Mouse (Mus musculus) G1E-ER4 (cell line): ENCODE results near the gene Tead2. TPM values are rescaled to one million over a fixed set of nuclear protein-coding genes. Genes with fewer than 3 reads are reported as not detected.

Source experiments
- GATA1 ChIP-seq: IDR thresholded peaks from one replicate; pipeline ENCODE4 v1.8.0; 2012; ENCODE audit warnings: low read length, inconsistent platforms
- polyA plus RNA-seq: library from polyadenylated mRNA; stranded (reverse); fragments of >175 nt; gene quantifications from 2 replicates; pipeline ENCODE4 v1.2.3, GENCODE M21; 2012

Tead2 gene
- polyA plus RNA-seq, 1 experiment = not detected

DNA sequence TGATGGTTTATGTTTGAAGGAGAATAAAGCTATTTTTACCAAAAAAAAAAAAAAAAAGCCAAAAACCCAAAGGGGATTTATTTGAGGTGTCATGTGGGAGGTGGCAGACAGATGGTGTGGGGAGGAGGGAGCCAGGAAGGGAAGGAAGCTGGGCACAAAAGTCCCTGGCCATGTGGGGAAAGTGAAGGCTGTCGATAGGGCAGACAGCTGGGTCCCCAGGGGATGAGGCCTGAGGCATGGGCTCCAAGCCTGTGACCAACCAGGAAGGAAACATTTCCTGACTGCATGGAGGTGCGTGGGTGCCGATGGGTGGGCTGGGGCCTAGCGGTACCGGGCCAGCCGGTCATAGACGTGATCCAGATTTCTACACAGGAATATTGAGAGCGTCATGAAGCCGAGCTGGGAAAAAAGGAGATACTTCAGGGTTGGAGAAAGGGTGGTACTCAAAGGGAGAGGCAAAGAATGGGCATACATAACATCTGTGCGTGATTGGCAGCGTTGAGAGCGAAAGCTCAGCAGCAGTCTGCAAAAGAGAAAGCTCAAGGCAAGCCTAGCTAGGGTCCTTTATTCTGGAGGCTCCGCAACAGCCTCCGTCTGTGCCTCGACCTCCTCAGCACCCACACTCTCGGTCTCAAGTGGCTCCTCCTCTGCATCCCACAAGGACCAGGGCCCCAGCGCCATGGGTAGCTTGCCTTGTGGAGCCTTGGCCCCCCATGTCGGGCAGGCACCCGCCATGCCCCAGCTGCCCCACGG lies 18.2 kb downstream of the Tead2 start:
- no peak for TF ChIP-seq GATA1

DNA sequence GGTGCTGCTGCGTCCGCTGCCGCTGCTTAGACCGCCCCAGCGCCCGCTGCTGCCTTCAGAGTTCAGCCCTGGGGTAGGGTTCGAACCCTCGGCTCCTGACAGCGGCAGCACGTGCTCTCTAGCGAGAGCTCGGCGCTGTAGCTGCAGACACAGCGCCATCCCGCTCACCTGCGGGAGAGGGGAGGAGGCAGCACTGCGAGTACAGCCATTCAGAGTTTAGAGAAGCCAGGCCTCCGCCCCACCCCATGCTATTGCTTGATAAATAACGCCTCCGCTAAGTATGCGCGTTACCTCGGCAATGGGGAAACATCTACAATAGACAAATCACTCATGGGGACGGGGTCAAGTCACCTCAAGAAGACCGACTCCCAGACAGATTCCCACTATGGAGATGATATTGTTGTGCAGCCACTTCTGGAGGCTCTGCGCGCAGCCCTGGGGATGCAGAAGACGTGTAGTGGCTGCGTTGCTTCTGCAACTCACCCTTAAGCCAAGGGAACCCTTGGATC lies 18.8 kb downstream of the Tead2 start:
- no peak for TF ChIP-seq GATA1

DNA sequence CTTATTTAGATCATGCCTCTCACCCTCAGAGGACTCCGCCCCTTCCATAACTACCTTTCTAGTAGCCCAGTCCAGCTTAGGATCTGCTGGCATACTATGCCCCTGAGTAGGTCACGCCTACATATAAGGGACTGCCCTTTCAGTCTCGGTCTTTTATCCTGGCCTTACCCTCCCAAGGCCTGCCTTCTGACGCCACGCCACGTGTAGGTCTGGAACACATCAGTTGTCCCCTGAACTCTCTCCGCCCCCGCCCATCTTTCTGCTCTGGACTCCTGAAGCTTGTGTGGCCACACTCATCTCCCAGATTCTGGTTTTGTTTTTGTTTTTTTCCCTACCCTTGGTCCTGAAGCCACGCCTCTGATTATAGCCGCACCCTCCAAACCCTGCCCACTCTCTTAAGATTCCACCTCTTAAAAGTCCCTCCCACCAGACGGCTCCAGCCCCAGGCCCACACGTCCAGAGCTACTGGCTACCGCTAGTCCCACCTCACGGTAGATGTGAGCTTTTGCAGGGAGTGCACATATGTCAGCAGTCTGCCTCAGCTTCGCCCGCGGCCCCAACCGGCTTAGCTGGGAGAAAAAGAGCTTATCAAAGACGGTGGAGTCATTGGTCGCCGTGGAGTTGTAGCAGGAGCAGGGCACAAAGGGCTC lies 19.5 kb downstream of the Tead2 start:
- TF ChIP-seq GATA1 = no peak

DNA sequence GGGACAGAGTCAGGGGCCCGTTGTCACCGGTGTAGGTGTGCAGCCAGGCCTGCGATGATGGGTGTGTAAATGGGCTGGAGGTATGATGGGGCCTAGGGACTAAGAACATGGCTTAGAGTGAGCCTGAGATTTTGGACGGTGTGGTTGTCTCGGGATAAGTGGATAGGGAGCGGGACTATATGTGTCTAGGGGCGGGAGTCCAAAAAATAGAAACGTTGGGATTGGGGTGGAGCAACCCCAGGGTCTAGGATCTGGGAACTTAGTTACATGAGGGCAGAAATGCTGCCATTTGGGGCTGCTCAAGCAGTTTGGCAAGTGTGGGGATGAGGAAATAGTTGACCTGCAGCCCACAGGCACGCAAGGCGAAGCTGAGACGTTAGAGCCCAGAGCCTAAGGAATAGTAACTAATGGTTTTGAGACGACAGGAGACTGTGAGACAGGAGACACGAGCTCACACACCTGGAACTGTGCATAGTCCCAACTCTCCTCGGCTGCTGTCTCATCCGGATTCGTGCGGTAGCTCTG lies 20.2 kb downstream of the Tead2 start:
- TF ChIP-seq GATA1 = no peak

DNA sequence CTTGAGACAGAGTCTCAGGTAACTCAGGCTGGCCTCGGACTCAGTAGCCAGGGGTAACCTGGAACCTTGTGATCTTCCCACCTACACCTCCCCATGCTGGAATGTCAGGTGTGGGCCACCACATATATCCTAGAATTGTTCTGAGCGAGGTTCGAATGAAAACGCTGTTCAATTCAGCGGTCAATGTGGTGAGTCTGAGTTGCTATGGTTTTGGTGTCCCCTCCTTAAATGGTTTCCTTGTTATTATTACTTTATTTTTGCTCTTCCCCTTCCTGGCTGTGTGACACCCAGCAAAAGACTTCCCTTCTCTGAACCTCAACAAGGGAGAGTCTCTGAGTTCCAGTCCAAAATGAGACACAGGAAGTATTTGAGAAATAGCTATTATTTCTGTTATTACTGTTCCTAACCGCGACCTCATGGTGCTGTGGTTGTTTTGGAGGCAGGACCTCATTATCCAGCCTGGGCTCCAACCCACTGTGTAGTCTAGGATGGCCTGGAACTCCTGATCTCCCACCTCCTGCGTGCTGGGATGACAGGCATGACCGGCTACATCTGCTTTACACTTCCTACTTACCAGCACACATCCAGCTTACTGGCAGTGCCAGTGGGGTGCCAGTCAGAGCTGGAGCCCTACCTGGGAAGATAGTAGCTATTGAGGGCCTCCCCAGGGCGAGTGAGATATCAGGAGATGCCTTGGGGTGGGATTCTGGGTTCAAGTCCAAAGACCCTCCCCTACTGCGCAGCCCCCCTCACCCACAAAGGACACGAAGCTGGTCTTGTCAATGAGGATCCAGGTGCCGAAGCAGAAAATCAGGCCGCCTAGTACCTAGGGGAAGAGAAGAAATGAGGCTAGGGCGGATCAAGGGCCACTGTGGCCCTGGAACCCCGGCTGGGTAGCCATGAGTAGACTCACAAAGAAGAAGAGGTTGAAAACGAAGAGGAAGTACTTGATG lies 22.5 kb downstream of the Tead2 start:
- no peak for TF ChIP-seq GATA1

DNA sequence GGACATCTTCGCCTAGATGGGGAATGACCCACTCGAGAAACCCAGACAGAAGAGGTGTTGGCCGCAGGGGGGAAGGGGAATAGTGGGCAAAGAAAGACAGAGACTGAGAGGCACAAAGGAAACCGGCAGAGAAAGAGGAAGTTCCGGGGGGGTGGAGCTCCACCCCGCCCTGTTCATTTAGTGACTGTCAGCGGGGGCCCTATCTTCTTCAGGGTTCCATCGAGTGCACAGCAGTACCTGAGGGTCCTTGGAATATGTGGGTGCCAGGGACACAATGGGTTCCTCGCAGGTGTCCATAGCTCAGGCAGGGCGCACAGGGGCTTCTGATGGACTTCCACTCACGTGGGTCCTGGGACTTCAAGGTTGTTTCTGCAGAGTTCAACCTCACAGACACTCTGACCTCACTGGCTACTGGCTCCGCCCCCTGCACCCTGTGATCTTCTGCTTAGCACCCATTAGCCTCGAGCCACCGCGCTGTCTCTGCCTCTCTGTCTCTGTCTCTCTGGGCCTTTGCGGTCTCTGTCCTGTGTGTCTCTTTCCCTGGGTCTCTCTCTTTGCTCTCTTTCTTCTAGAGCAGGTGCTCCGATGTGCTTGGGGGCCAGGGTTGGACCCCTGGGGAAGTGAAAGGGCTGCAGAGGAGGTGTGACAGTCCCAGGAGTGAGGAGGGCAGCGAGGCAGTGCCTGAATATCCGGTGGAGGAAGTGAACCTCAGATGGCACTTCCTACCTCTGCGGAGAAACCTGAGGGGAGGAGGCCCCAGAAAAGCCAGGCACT lies 23.4 kb downstream of the Tead2 start, which contains the start of gene Cd37:
Gene Cd37 (minus strand): TSS at position 393 of the 774 bp plus-strand sequence.
- no peak for TF ChIP-seq GATA1

DNA sequence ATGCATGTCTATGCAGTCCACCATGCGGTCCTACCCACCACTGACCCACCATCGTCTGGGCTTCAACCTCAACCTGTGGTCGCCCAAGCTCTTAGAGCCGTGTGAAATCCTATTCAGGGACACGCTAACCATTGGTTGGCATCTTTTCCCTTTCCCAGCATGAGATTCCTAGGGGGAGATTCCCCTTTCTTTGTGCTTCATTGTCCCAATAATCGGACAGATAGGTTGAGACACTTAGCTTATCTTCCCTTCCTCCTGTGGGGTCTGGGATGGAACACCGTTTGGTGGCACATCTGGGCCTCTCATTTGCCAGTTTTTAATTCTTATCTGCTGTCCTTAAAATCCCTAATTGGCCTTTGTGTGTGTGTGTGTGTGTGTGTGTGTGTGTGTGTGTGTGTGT lies 24.6 kb downstream of the Tead2 start:
- no peak for TF ChIP-seq GATA1

DNA sequence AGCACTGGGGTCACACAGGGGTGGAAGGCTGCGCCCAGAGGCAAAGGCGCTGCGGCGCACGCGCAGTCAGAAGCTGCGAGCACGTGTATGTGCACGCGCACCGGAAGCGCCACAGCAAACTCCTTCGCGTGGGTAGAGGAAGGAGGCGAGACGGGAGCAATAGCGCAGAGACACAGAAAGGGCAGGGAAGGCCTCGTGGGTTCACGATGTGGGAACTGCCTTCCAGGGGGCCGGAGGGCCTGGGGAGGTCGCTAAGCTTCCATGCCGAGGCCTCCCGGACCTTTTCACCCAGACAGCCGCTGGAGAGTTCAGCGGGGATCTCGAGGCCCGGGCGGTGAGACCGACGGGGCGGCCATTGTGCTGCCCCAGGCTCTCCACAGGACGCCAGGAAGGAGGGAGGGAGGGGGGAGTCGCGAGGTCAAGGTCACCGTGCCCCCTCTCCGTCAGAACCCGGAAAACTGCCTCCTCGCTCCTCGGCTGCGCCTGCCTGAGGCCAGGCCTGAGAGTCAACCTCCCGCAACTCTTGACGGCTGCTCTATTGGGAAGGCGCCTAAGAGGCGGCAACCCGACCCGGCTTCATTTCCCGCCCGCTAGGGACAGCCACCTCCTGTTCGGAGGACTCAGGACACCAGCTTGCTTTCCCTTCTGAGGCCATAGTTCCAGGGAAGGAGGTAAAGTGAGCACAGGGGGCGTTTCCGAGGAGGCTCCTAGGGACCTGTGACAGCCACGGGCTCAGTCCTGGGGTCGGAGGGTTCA lies 25.3 kb downstream of the Tead2 start, which contains the start of gene Slc6a16:
Gene Slc6a16 (plus strand): TSS at position 453 of the 756 bp plus-strand sequence.
- TF ChIP-seq GATA1 = no peak

DNA sequence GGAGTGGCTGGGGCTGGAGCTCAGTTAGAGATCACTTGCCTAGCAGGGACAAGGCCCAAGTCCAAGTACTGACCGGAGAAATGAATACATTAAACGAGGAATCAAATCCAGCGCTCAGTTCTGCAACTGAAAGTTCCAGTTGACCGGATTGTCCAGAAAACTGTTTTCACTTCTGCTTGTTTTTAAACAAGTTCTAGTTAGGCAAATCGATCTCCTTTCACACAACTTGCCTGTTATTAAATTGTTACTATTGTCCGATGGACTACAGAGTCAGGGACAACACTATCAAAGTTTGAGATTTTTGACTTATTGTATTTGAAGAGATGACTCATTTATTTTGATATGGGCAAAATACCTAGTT lies 25.8 kb downstream of the Tead2 start:
- no peak for TF ChIP-seq GATA1

DNA sequence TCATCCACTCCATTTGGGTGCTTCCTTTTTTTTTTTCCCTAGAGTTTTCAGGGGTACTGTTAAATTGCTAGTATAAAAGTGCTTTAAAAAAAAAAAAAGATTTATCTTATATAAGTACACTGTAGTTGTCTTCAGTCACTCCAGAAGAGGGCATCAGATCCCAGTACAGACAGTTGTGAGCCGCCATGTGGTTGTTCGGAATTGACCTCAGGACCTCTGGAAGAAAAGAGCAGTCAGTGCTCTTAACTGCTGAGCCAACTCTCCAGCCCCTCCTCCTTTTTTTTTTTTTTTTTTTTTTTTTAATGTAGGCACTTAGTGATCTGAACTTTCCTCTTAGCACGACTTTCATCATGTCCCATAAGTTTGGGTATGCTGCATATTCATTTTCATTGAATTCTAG lies 32.1 kb downstream of the Tead2 start:
- no peak for TF ChIP-seq GATA1

DNA sequence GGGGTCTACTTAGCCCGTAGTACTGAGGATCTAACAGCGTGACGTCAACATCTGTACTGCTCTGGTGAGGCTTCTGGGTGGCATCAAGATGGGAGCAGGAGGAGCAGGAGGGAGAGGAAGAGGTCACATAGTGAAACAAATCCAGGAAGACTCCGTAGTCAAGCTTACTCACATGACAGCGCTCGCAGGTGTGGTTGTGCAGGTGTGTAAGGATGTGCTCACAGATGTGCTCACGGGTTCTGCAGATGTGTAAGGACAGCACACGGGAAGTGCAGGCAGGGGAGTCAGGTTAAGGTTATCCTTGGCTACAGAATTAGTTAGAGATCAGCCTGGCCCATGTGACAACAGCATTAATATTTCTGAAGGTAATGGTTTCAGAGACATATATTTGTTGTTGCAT lies 38.3 kb downstream of the Tead2 start:
- no peak for TF ChIP-seq GATA1

DNA sequence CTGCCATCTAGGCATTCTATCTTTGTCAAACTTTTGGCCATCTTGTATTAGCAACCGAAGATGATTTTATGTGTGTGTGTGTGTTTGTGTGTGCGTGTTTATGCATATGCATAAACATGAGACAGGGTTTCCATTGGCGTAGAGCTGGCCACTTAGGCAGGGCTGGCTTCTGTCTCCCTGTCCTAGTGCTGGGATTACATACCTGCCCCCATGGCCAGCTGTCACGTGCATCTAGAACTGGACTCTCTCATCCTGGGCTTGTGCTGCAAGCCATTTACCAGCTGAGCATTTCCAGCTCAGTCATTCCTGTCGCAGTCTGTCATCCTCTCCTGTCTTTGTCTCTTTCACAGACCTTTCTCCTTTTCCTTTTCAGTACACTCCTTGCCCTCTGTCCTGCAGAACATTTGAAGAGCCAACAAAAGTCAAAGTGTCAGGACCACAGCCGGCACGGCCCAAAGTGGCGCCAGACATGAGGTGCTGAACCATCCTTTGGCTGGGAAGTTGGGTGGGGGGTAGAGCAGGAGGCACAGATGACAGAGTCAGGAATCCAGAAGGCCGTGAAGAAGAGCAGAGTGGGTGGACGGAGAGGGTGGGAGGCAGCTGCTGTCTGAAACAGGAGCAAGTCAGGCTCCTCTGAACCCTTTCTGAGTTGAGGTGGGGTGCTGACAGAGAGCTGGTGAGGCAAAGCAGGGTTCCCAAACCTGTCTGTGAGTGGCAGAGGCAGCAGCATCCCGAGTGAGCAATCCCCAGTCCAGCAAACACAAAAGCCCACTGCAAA lies 41.7 kb downstream of the Tead2 start:
- TF ChIP-seq GATA1 = no peak

DNA sequence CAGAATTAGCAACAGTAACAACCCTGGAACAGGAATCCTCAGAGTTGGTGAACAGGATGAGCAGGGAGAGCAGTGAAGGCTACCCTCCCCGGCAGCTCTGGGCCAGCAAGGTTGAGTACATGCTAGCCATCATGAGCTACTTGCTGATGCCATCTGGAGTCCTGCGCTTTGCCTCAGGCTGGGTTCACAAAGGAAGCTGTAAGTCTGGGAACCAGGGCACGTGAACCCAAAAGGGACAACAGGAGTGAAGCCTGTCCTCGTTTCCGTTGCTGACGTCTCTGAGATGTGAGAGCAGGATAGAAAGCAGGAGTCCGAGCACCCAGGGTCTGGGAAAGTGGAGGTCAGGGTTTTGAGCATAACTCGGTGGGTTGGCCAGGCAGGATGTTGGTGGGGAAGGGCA lies 43.7 kb downstream of the Tead2 start:
- TF ChIP-seq GATA1 = no peak

DNA sequence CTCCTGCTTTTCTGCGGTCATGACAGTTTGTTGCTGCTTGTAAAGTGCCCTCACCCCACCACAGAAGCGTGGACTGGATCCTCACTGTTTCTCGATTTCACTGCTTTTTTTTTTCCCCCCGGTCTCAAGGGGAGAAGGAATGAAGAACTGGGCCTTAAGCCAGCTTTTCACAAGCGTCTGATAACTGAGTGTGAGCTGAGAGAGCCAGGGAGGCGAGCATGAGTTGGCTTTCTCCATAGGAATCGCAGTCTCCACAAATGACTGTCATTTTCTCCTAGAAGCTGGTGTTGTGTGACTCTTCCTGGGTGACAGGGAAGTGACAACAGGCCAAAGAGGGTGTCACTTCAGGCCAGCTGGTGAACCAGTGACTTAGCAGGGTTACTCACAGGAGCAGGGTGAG lies 46.7 kb downstream of the Tead2 start:
- no peak for TF ChIP-seq GATA1
